ENCODE assay signal across 20 mouse cellular contexts in the genomic region with DNA sequence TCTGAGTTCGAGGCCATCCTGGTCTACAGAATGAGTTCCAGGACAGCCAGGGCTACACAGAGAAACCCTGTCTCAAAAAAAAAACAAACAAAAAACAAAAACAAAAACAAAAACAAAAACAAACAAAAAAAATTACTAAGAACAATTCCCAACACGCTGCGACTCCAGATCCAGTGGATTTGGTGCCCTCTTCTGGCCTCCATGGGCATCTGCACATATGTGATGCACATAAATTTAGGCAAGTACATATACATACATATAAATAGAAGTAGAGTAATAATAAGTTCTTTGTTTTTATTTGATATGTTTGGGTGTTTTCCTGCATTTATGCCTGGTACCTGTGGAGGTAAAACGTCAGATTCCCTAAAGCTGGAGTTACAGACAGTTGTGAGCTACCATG. TPM values are rescaled to one million over a fixed set of nuclear protein-coding genes. Genes with fewer than 3 reads are reported as not detected.
DNase-seq lines count a peak whose midpoint lies in the region; ATAC-seq and TF ChIP-seq lines count a peak whose summit lies in the region.
"Had no signal": no experiment of that assay in that cellular context is flagged by ENCODE, and none has a peak within 500 bp of the region (broad histone marks: within the 10 kb centered on the region; RNA-seq: fewer than 3 reads in every experiment).

No protein-coding gene starts in this region.

- no peaks in the 10 kb centered on the region for H3K36me3 ChIP-seq in forebrain, postnatal 0 days (ENCODE audit: insufficient read depth)
- no peaks in the 10 kb centered on the region for H3K36me3 ChIP-seq in forebrain, embryonic 13.5 days (ENCODE audit: poor library complexity, severe bottlenecking)
- H3K36me3 ChIP-seq in kidney, postnatal 0 days (ENCODE audit: insufficient read depth, low read length): no peaks in the 10 kb centered on the region
- no peaks in the 10 kb centered on the region for H3K36me3 ChIP-seq in midbrain, postnatal 0 days (ENCODE audit: insufficient read depth, low read length)
- no peaks in the 10 kb centered on the region for H3K36me3 ChIP-seq in midbrain, embryonic 10.5 days
- H3K36me3 ChIP-seq: embryonic facial prominence, embryonic 15.5 days; heart, embryonic 15.5 days; hindbrain, embryonic 12.5 days; liver, embryonic 13.5 days had no signal

- no peaks in the 10 kb centered on the region for H3K4me1 ChIP-seq in forebrain, postnatal 0 days (ENCODE audit: insufficient read depth)
- H3K4me1 ChIP-seq in forebrain, embryonic 13.5 days: no peaks in the 10 kb centered on the region
- H3K4me1 ChIP-seq in kidney, postnatal 0 days (replicated peaks; ENCODE audit: insufficient read depth, low read length): no peaks in the 10 kb centered on the region
- no peaks in the 10 kb centered on the region for H3K4me1 ChIP-seq in midbrain, postnatal 0 days (ENCODE audit: insufficient read depth, low read length)
- H3K4me1 ChIP-seq in midbrain, embryonic 10.5 days: no peaks in the 10 kb centered on the region
- H3K4me1 ChIP-seq: embryonic facial prominence, embryonic 15.5 days; hindbrain, embryonic 12.5 days had no signal

- WGBS in forebrain, postnatal 0 days: 88% methylated on average over 4 of the region's 4 CpGs
- WGBS in forebrain, embryonic 13.5 days: 89% methylated on average over 4 of the region's 4 CpGs
- WGBS in kidney, postnatal 0 days: 90% methylated on average over 4 of the region's 4 CpGs
- WGBS in midbrain, postnatal 0 days: 90% methylated on average over 4 of the region's 4 CpGs
- 87% methylated on average over 4 of the region's 4 CpGs for WGBS in midbrain, embryonic 10.5 days

- no peak overlapping the region for H3K27ac ChIP-seq in forebrain, postnatal 0 days (ENCODE audit: low read depth, low read length)
- H3K27ac ChIP-seq in forebrain, embryonic 13.5 days: no peak overlapping the region
- H3K27ac ChIP-seq in kidney, postnatal 0 days: no peak overlapping the region
- H3K27ac ChIP-seq in midbrain, postnatal 0 days (ENCODE audit: low read depth, low read length): no peak overlapping the region
- no peak overlapping the region for H3K27ac ChIP-seq in midbrain, embryonic 10.5 days (replicated peaks)
- H3K27ac ChIP-seq: embryonic facial prominence, embryonic 15.5 days; heart, embryonic 15.5 days; hindbrain, embryonic 12.5 days had no signal

- TF ChIP-seq CTCF in forebrain, postnatal 0 days (IDR thresholded peaks at IDR 0.05; ENCODE audit: low read depth): peak; percentile 33
- peak; percentile 56 for TF ChIP-seq CTCF in kidney, postnatal 0 days (IDR thresholded peaks at IDR 0.05; ENCODE audit: low read depth)
- peak; percentile 43 for TF ChIP-seq CTCF in midbrain, postnatal 0 days (IDR thresholded peaks at IDR 0.05)

- H3K4me2 ChIP-seq in forebrain, postnatal 0 days (ENCODE audit: low read depth): no peak overlapping the region
- H3K4me2 ChIP-seq in forebrain, embryonic 13.5 days: no peak overlapping the region
- no peak overlapping the region for H3K4me2 ChIP-seq in kidney, postnatal 0 days (ENCODE audit: low read length)
- no peak overlapping the region for H3K4me2 ChIP-seq in midbrain, postnatal 0 days (ENCODE audit: low read depth, low read length, poor library complexity, severe bottlenecking)
- H3K4me2 ChIP-seq: embryonic facial prominence, embryonic 15.5 days; heart, embryonic 15.5 days; hindbrain, embryonic 12.5 days; liver, embryonic 13.5 days; midbrain, embryonic 11.5 days had no signal

- no peak for DNase-seq in forebrain, postnatal 0 days
- DNase-seq in kidney, postnatal 0 days (ENCODE audit: low spot score): no peak
- DNase-seq in kidney, adult 11 months: no peak
- DNase-seq in midbrain, postnatal 0 days (ENCODE audit: low spot score): no peak
- DNase-seq in midbrain, embryonic 10.5 days (ENCODE audit: low spot score): no peak
- no peak for DNase-seq in urinary bladder, postnatal 10 days (ENCODE audit: low spot score)
- DNase-seq: adrenal gland, postnatal 10 days; cerebellum, adult 11 months; cerebellum, postnatal 25 days; kidney, postnatal 4 days; liver, embryonic 13.5 days; lung, postnatal 36 days; retina, postnatal 1 day had no signal

- no peaks in the 10 kb centered on the region for H3K27me3 ChIP-seq in forebrain, postnatal 0 days (ENCODE audit: insufficient read depth, low read length)
- H3K27me3 ChIP-seq in forebrain, embryonic 13.5 days: no peaks in the 10 kb centered on the region
- no peaks in the 10 kb centered on the region for H3K27me3 ChIP-seq in kidney, postnatal 0 days (ENCODE audit: insufficient read depth, low read length)
- H3K27me3 ChIP-seq in midbrain, postnatal 0 days (ENCODE audit: insufficient read depth, low read length): no peaks in the 10 kb centered on the region
- no peaks in the 10 kb centered on the region for H3K27me3 ChIP-seq in midbrain, embryonic 10.5 days (ENCODE audit: low read depth, poor library complexity, severe bottlenecking)
- H3K27me3 ChIP-seq: embryonic facial prominence, embryonic 15.5 days; heart, embryonic 15.5 days; hindbrain, embryonic 12.5 days; liver, embryonic 13.5 days had no signal

- H3K4me3 ChIP-seq in forebrain, postnatal 0 days (ENCODE audit: low read depth, low read length): no peak overlapping the region
- no peak overlapping the region for H3K4me3 ChIP-seq in forebrain, embryonic 13.5 days
- no peak overlapping the region for H3K4me3 ChIP-seq in kidney, postnatal 0 days (replicated peaks; ENCODE audit: low read depth, low read length)
- H3K4me3 ChIP-seq in midbrain, postnatal 0 days (ENCODE audit: low read depth, low read length): no peak overlapping the region
- no peak overlapping the region for H3K4me3 ChIP-seq in midbrain, embryonic 10.5 days
- H3K4me3 ChIP-seq: embryonic facial prominence, embryonic 15.5 days; heart, embryonic 15.5 days; hindbrain, embryonic 12.5 days; liver, embryonic 13.5 days had no signal

- H3K9ac ChIP-seq in forebrain, postnatal 0 days: no peak overlapping the region
- H3K9ac ChIP-seq in forebrain, embryonic 13.5 days: no peak overlapping the region
- no peak overlapping the region for H3K9ac ChIP-seq in kidney, postnatal 0 days (ENCODE audit: low read depth, low read length)
- no peak overlapping the region for H3K9ac ChIP-seq in midbrain, postnatal 0 days (replicated peaks; ENCODE audit: low read length, poor library complexity, severe bottlenecking)
- H3K9ac ChIP-seq: embryonic facial prominence, embryonic 15.5 days; heart, embryonic 15.5 days; hindbrain, embryonic 12.5 days; liver, embryonic 13.5 days had no signal

- no peak for ATAC-seq in forebrain, postnatal 0 days
- ATAC-seq in forebrain, embryonic 13.5 days: no peak
- no peak for ATAC-seq in kidney, postnatal 0 days (replicated peaks; ENCODE audit: low FRiP score, low read depth)
- ATAC-seq in midbrain, postnatal 0 days (ENCODE audit: low FRiP score): no peak
- ATAC-seq in megakaryocyte, adult 5-6 weeks (ENCODE audit: poor library complexity, severe bottlenecking): no peak
- ATAC-seq: inflammation-experienced regulatory T-cells, adult 6 months had no signal

- no peaks in the 10 kb centered on the region for H3K9me3 ChIP-seq in forebrain, postnatal 0 days (ENCODE audit: low read length)
- H3K9me3 ChIP-seq in forebrain, embryonic 13.5 days (replicated peaks): no peaks in the 10 kb centered on the region
- no peaks in the 10 kb centered on the region for H3K9me3 ChIP-seq in kidney, postnatal 0 days (replicated peaks; ENCODE audit: low read length)
- H3K9me3 ChIP-seq in midbrain, postnatal 0 days (ENCODE audit: low read length): no peaks in the 10 kb centered on the region
- H3K9me3 ChIP-seq in midbrain, embryonic 10.5 days (replicated peaks): no peaks in the 10 kb centered on the region
- H3K9me3 ChIP-seq: embryonic facial prominence, embryonic 15.5 days; heart, embryonic 15.5 days; hindbrain, embryonic 12.5 days; liver, embryonic 13.5 days had no signal

RNA-seq across cellular contexts. Expression of a gene that starts 12.4 kb away (rescaled TPM):
- total RNA-seq in forebrain, postnatal 0 days (2014; rRNA removed): 0.15 and 0.67 TPM in 2 replicates
- polyA plus RNA-seq in forebrain, postnatal 0 days (2015; fragmentation: Nextera tagmentation; extraction: Ambion mirVana): 0.21 and 0.29 TPM in 2 replicates
- 0.45 and 0.60 TPM in 2 replicates for polyA plus RNA-seq in forebrain, embryonic 13.5 days (2015; fragmentation: Nextera tagmentation; extraction: Ambion mirVana)
- polyA plus RNA-seq in kidney, postnatal 0 days (2015; fragmentation: Nextera tagmentation; extraction: Ambion mirVana): 2.4 TPM in 2 replicates
- total RNA-seq in midbrain, postnatal 0 days (2014; rRNA removed): 0.09 TPM in 1 of 2 replicates, not detected in the other
- polyA plus RNA-seq in midbrain, postnatal 0 days (2015; fragmentation: Nextera tagmentation; extraction: Ambion mirVana): 0.18 and 0.46 TPM in 2 replicates
- 0.37 and 0.87 TPM in 2 replicates for polyA plus RNA-seq in midbrain, embryonic 10.5 days (2016; fragmentation: Nextera tagmentation; extraction: Ambion mirVana)
- total RNA-seq in megakaryocyte, adult 5-6 weeks (2015): 0.20 and 0.43 TPM in 2 replicates
- 1.7 and 1.9 TPM in 2 replicates for total RNA-seq in megakaryocyte, adult 5-6 weeks (2017)
- polyA plus RNA-seq: inflammation-experienced regulatory T-cells, adult 6 months had no signal

RNA-seq across cellular contexts. Expression of a gene that starts 34.1 kb away (rescaled TPM):
- 40.1 and 48.2 TPM in 2 replicates for total RNA-seq in forebrain, postnatal 0 days (2014; rRNA removed)
- 75.7 and 90.3 TPM in 2 replicates for polyA plus RNA-seq in forebrain, postnatal 0 days (2015; fragmentation: Nextera tagmentation; extraction: Ambion mirVana)
- polyA plus RNA-seq in forebrain, embryonic 13.5 days (2015; fragmentation: Nextera tagmentation; extraction: Ambion mirVana): 53.4 and 60.3 TPM in 2 replicates
- 46.8 and 51.2 TPM in 2 replicates for polyA plus RNA-seq in kidney, postnatal 0 days (2015; fragmentation: Nextera tagmentation; extraction: Ambion mirVana)
- 13.4 and 17.9 TPM in 2 replicates for total RNA-seq in midbrain, postnatal 0 days (2014; rRNA removed)
- polyA plus RNA-seq in midbrain, postnatal 0 days (2015; fragmentation: Nextera tagmentation; extraction: Ambion mirVana): 40.7 and 48.0 TPM in 2 replicates
- polyA plus RNA-seq in midbrain, embryonic 10.5 days (2016; fragmentation: Nextera tagmentation; extraction: Ambion mirVana): 37.8 and 37.9 TPM in 2 replicates
- 21.1 and 21.2 TPM in 2 replicates for total RNA-seq in megakaryocyte, adult 5-6 weeks (2015)
- total RNA-seq in megakaryocyte, adult 5-6 weeks (2017): 28.9 and 54.2 TPM in 2 replicates
